Mouse (Mus musculus): Measurements from ENCODE around the gene 4930518I15Rik. TPM values are rescaled to one million over a fixed set of nuclear protein-coding genes. Genes with fewer than 3 reads are reported as not detected.
"Not testable (repeated sequence)": the region's sequence is repeated elsewhere in the genome, so short reads cannot be mapped to it uniquely, and the experiment has no call there.

The 4930518I15Rik gene
- total RNA-seq, 2 experiments from 2014 or later, result 2.5 to 3.8 TPM

GRCm38 (mm10) chr2:156877726-156878125, 20.0 kb upstream of the 4930518I15Rik start:
- DNase-seq (ENCODE audit: low spot score in 2 of 2), result no peak

DNA sequence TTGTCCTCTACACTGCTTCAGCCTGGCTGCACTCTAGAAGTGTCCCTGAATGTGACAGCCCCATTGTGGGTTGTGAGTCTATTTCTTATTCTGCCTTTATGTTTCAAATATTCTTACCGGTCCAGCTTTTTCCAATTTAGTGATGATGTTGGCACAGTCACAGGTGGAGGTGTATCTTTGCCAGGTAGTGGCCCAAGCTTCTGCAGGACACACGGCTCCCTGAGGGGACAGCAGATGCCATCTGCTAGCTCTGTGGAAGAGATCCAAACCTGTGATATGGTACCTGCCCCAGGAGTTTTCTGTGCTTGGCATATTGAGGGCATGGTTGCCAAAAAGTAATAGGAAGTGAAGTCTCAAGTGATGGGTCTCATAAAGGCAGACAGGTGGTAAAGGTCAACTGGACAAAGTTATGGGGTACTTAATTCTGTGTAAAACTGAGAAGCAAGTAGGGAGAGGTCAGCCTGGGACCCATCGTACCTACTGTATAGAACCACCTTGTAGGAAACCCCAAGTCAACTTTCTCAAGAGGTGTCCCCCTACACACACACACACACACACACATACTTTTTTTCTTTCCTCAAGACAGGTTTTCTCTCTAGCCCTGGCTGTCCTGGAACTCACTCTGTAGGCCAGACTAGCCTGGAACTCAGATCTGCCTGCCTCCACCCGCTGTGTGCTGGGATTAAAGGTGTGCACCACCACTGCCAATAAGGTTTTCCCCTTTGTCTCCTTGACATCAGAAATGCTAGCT, 17.2 kb upstream of the 4930518I15Rik start:
- no peak for DNase-seq (ENCODE audit: low spot score in 2 of 2)

- no peak for DNase-seq (ENCODE audit: low spot score in 2 of 2)
Measured at GRCm38 (mm10) chr2:156874047-156874759, 16.5 kb upstream of the 4930518I15Rik start.

DNA sequence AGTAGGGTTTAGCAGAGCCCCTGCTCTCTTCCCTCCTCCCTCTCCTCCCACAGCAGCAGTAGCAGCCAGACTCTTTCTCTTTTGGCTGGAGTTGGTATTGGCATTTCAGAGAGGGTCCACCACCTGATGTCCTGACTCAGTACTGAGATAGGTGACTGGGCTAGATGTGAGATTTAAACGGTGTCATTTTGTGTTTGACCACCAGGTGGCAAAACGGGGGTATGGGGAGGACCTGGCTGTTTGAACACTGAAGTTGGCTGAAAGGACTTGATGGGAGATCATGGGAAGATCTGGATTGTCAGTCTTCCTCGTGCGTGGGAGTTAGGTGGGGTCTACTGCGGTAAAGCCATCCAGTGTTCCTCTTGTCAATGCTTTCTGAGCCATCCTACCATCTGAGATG, 15.9 kb upstream of the 4930518I15Rik start:
- peak; percentile 23 to 28 for DNase-seq (ENCODE audit: low spot score in 2 of 2)

- DNase-seq (ENCODE audit: low spot score in 2 of 2), result peak; percentile 39 to 60
Measured at GRCm38 (mm10) chr2:156870519-156870918, 12.8 kb upstream of the 4930518I15Rik start.

DNA sequence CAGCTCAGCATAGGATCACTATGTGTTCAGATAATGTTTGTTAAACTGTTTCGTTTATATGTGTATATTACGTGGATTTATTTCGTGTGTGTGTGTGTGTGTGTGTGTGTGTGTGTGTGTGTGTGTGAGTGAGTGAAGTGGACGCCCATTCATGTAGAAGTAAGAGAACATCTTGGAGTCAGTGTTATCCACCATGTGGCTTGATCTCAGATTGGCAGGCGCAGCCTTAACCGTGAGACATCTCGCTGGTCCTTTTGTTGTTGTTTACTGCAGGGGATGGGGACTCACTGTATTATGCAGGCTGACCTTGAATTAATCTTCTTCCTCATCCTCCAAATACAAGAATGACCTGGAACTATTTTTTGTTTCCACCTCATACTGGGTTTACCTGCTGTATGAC, 11.8 kb upstream of the 4930518I15Rik start:
- DNase-seq (ENCODE audit: low spot score in 2 of 2), result no peak

- DNase-seq (ENCODE audit: low spot score in 2 of 2), result no peak
Measured at GRCm38 (mm10) chr2:156868994-156869393, 11.2 kb upstream of the 4930518I15Rik start.

DNA sequence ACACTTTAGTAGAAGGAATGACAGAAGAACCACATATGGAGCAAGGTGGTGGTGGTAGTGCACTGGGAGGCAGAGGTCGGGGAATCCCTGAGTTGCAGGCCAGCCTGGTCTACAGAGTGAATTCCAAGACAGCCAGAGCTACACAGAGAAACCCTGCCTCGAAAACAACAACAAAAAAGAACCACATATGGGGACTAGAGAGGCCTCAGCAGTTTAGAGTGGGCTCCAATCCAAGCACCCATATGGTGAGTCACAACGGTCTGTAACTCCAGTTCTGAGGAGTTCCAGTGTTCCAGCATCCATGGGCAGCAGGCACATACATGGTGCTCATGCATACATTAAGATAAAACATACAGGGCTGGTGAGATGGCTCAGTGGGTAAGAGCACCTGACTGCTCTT, 6.7 kb upstream of the 4930518I15Rik start:
- no peak for DNase-seq (ENCODE audit: low spot score in 2 of 2)

GRCm38 (mm10) chr2:156863487-156864160, 5.9 kb upstream of the 4930518I15Rik start:
- DNase-seq (ENCODE audit: low spot score in 2 of 2), result peak; percentile 59

GRCm38 (mm10) chr2:156862772-156863486, 5.2 kb upstream of the 4930518I15Rik start, which contains the start of gene Rab5if:
Gene Rab5if, plus strand, starts transcription at chr2:156863128.
- peak; percentile 97 to 99 for DNase-seq (ENCODE audit: low spot score in 2 of 2)

GRCm38 (mm10) chr2:156862041-156862717, 4.4 kb upstream of the 4930518I15Rik start:
- peak; percentile 34 to 43 for DNase-seq (ENCODE audit: low spot score in 2 of 2)

- no peak for DNase-seq (ENCODE audit: low spot score in 2 of 2)
Measured at GRCm38 (mm10) chr2:156858671-156859070, 925 bp upstream of the 4930518I15Rik start.

GRCm38 (mm10) chr2:156857385-156857791, 358 bp downstream of the 4930518I15Rik start:
- no peak for DNase-seq (ENCODE audit: low spot score in 2 of 2)

- DNase-seq (ENCODE audit: low spot score in 2 of 2), result no peak
Measured at GRCm38 (mm10) chr2:156856311-156856710, 1.4 kb downstream of the 4930518I15Rik start.

- not testable (repeated sequence) for DNase-seq (ENCODE audit: low spot score in 2 of 2)
Measured at GRCm38 (mm10) chr2:156853999-156854771, 3.6 kb downstream of the 4930518I15Rik start.

DNA sequence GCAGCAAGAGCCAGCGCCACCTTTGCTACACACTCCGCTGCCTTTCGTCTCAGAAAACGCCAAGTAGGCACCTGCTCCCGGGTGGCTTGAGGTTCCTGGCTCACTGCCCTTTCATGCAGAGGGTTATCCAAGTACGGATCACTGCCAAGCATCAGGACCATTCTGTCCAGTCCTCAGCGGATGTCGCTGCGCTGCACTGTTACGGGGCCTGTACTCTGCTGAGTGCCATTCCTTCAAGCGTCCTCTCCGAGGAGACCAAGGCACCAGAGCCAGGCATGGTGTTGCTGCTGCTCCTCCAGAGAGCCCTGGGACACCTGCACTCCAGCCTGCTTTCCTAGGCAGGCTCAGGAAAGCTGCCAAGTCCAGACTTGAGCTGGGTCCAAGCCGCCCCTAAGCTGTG, 4.2 kb downstream of the 4930518I15Rik start:
- DNase-seq (ENCODE audit: low spot score in 2 of 2), result not testable (repeated sequence)

- no peak for DNase-seq (ENCODE audit: low spot score in 2 of 2)
Measured at GRCm38 (mm10) chr2:156850505-156850904, 7.2 kb downstream of the 4930518I15Rik start.

DNA sequence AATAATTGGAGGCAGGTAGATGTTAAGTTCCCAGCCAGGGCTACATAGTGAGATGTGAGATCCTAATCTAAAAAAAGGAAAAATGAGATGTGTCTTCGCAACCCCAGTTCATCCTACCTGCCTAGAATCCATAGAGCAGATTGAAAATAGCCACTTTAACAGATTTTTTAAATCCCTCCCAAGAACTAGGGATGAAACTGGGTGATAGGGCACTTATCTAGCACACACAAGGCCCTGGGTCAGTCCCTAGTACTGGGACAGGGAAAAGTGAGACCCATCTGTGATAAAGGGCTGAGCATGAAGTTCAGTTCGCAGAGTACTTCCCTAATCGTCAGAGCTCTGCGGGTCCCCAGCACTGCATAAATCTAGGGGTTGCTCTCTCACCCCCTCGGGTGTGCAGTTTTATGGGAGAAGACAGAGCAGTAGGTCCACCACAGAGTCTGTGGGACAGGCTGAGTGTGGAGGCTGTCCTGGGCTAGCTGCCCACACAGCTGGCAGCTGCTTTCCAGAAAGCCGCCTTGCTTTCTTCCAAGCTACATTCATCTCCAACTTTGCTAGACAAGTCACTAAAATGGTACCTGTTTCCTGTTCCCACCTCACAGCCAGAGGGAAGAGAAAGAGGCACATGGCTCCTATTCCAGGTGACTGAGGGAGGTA, 9.1 kb downstream of the 4930518I15Rik start:
- no peak for DNase-seq (ENCODE audit: low spot score in 2 of 2)

DNA sequence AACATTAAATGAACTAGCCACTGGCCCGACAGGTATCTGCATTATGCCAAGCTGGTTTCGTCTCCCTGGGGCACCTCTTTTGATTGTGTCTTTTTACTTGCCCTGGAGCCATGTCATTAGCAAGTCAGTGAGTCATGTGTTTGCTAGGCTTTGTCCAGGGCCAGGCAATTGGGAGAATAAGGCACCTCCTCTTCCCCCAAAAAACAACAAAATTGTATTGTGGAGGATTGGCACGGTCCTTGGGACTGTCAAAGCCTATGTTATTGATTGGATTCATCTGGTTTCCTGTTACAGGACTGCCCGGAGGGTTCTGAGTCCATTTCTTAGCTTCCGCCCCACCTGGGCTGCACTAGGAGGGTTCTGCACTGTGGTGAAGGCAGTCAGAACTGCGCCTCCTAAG, 10.1 kb downstream of the 4930518I15Rik start:
- DNase-seq (ENCODE audit: low spot score in 2 of 2), result no peak

Measured in adrenal gland, adult 18-20 months (tissue).